Mouse (Mus musculus) hindbrain, embryonic 10.5 days (tissue): Measurements from ENCODE around the gene Gm10964. TPM values are rescaled to one million over a fixed set of nuclear protein-coding genes. Genes with fewer than 3 reads are reported as not detected.

Source experiments
- DNase-seq: peaks from one replicate; pipeline ENCODE4 v3.0.0-alpha.2; 2017; ENCODE audit warnings: low spot score
- H3K27ac ChIP-seq: fragments of 300-500 bp; sonication (generic); 2 replicates; pipeline ENCODE4 v1.5.1; 2016; ENCODE audit warnings: mild to moderate bottlenecking, moderate library complexity
- H3K27me3 ChIP-seq: fragments of 300-500 bp; sonication (generic); 2 replicates; pipeline ENCODE4 v1.6.1; 2016; ENCODE audit warnings: mild to moderate bottlenecking; ENCODE audit not compliant: poor library complexity, insufficient read depth, severe bottlenecking
- H3K36me3 ChIP-seq: fragments of 300-500 bp; sonication (generic); 2 replicates; pipeline ENCODE4 v1.6.1; 2016; ENCODE audit warnings: mild to moderate bottlenecking, moderate library complexity
- H3K4me1 ChIP-seq: fragments of 300-500 bp; sonication (generic); replicated peaks from 2 replicates; pipeline ENCODE4 v1.6.1; 2016; ENCODE audit warnings: mild to moderate bottlenecking
- H3K4me3 ChIP-seq: fragments of 300-500 bp; sonication (generic); 2 replicates; pipeline ENCODE4 v1.5.1; 2016; ENCODE audit warnings: mild to moderate bottlenecking, moderate library complexity
- H3K9me3 ChIP-seq: fragments of 300-500 bp; sonication (generic); 2 replicates; pipeline ENCODE4 v1.6.1; 2016; ENCODE audit warnings: mild to moderate bottlenecking, moderate library complexity
- WGBS: fragments of 180-500 bp; shearing (Covaris S2); methylation state at CpG from one replicate; pipeline ENCODE4 v1.1.7; 2016; 5-methylcytosine and 5-hydroxymethylcytosine counted together
- polyA plus RNA-seq: library from polyadenylated mRNA; unstranded; fragments of >200 nt; fragmentation: Nextera tagmentation; extraction: Ambion mirVana; gene quantifications from 2 replicates; pipeline ENCODE4 v1.2.1, GENCODE M21; 2016

Gm10964 gene
- polyA plus RNA-seq, 1 experiment from 2014 or later = not detected

GRCm38 (mm10) chr3:103771531-103772130 lies 32.5 kb downstream of the Gm10964 start:
- no peak for DNase-seq
- H3K27ac ChIP-seq = no peak overlapping the region
- H3K36me3 ChIP-seq = peaks cover 50% of the 10 kb centered on the region
- H3K4me3 ChIP-seq = no peak overlapping the region
- no peaks in the 10 kb centered on the region for H3K27me3 ChIP-seq
- no peaks in the 10 kb centered on the region for H3K9me3 ChIP-seq
- no peaks in the 10 kb centered on the region for H3K4me1 ChIP-seq
- 91% methylated on average over 9 of the region's 9 CpGs for WGBS

DNA sequence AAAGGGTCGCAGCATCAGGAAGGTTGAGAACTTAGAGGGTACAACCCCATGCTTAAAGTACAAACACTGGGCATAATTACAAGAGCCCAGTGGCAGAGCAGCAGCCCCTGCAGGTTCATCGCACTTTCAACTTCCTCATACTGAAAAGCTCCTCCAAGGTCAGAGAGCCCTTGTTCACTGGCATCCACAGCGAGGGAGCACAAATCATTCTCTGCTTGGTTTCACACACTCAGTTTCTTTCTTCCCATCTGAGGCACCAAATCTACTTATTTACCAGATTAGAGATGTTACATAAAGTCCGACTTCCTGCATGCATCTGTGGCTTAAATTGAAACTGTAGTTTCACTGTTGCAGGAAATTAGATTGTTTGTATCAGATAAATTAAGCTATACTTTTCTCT lies 33.7 kb downstream of the Gm10964 start:
- peaks cover 62% of the 10 kb centered on the region for H3K36me3 ChIP-seq
- H3K9me3 ChIP-seq = no peaks in the 10 kb centered on the region
- H3K4me1 ChIP-seq = no peaks in the 10 kb centered on the region
- H3K27ac ChIP-seq = no peak overlapping the region
- H3K27me3 ChIP-seq = no peaks in the 10 kb centered on the region
- DNase-seq = no peak
- WGBS = 93% methylated on average over 4 of the region's 4 CpGs
- no peak overlapping the region for H3K4me3 ChIP-seq

DNA sequence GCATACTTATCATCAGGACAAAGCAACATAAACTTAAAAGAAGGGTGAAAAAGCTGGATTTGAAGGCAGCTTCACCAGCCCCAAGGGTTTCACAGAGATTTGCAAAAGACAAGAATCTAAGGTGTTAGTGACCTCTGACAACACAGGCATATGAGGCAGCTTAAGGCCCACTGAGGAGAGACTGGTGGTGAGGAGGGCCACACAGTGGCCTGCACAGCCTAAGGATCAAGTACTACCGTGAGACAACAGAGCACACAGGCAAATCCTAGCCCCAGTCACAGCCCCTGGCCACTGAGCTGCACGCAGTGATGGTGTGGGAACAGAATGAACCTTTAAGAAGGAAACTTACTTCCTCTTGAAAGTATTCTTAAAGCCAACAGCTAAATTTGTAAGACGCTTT lies 34.3 kb downstream of the Gm10964 start:
- Histone ChIP-seq H3K27ac (no peak overlapping the region), H3K4me1 (no peaks in the 10 kb centered on the region), H3K4me3 (no peak overlapping the region), H3K9me3 (no peaks in the 10 kb centered on the region), H3K27me3 (no peaks in the 10 kb centered on the region), H3K36me3 (peaks cover 62% of the 10 kb centered on the region)
- DNase-seq = no peak
- 89% methylated on average over 3 of the region's 3 CpGs for WGBS

GRCm38 (mm10) chr3:103774009-103774408 lies 34.8 kb downstream of the Gm10964 start:
- no peaks in the 10 kb centered on the region for H3K4me1 ChIP-seq
- no peak overlapping the region for H3K4me3 ChIP-seq
- no peaks in the 10 kb centered on the region for H3K27me3 ChIP-seq
- peaks cover 57% of the 10 kb centered on the region for H3K36me3 ChIP-seq
- no peak overlapping the region for H3K27ac ChIP-seq
- no peaks in the 10 kb centered on the region for H3K9me3 ChIP-seq
- WGBS = 93% methylated on average over 15 of the region's 15 CpGs
- DNase-seq = no peak

DNA sequence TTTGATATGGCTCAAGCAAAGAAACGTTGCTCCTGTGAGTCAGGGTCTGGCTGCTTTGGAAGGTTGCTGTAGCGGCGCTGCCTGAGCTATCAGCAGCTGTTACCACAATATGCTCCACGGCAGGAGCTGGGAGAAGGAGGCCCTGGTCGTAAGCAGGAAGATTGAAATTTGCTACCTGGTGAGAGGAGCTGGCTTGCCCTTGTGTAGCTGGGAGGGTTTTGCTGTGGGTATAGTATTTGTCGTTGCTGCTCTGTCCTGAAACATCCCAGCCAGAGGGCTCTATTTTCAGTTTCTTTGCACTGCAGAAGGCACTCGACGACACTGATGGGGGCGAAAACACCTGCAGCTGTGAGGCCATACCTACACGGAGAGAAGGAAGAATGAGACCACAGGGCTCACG lies 38.8 kb downstream of the Gm10964 start:
- no peak overlapping the region for H3K27ac ChIP-seq
- H3K36me3 ChIP-seq = peaks cover 37% of the 10 kb centered on the region
- DNase-seq = no peak
- WGBS = 93% methylated on average over 11 of the region's 11 CpGs
- H3K9me3 ChIP-seq = no peaks in the 10 kb centered on the region
- no peak overlapping the region for H3K4me3 ChIP-seq
- no peaks in the 10 kb centered on the region for H3K27me3 ChIP-seq
- H3K4me1 ChIP-seq = no peaks in the 10 kb centered on the region

- Histone ChIP-seq H3K27me3 (no peaks in the 10 kb centered on the region), H3K4me3 (no peak overlapping the region), H3K36me3 (peaks cover 31% of the 10 kb centered on the region), H3K9me3 (no peaks in the 10 kb centered on the region), H3K4me1 (no peaks in the 10 kb centered on the region), H3K27ac (no peak overlapping the region)
- WGBS = 92% methylated on average over 6 of the region's 6 CpGs
- DNase-seq = no peak
These were observed 39.5 kb downstream of the Gm10964 start for GRCm38 (mm10) chr3:103778660-103779059.

GRCm38 (mm10) chr3:103779183-103779582 lies 40.0 kb downstream of the Gm10964 start:
- Histone ChIP-seq H3K27me3 (no peaks in the 10 kb centered on the region), H3K4me3 (no peak overlapping the region), H3K27ac (no peak overlapping the region), H3K36me3 (peaks cover 26% of the 10 kb centered on the region), H3K4me1 (no peaks in the 10 kb centered on the region), H3K9me3 (no peaks in the 10 kb centered on the region)
- 90% methylated on average over 7 of the region's 7 CpGs for WGBS
- no peak for DNase-seq

- 88% methylated on average over 3 of the region's 3 CpGs for WGBS
- no peak overlapping the region for H3K4me3 ChIP-seq
- peaks cover 24% of the 10 kb centered on the region for H3K36me3 ChIP-seq
- DNase-seq = no peak
- no peaks in the 10 kb centered on the region for H3K4me1 ChIP-seq
- H3K27ac ChIP-seq = no peak overlapping the region
- H3K27me3 ChIP-seq = no peaks in the 10 kb centered on the region
- no peaks in the 10 kb centered on the region for H3K9me3 ChIP-seq
These were observed 41.1 kb downstream of the Gm10964 start for GRCm38 (mm10) chr3:103780271-103780670.

GRCm38 (mm10) chr3:103780777-103781176 lies 41.6 kb downstream of the Gm10964 start:
- Histone ChIP-seq H3K27ac (no peak overlapping the region), H3K9me3 (no peaks in the 10 kb centered on the region), H3K36me3 (peaks cover 19% of the 10 kb centered on the region), H3K27me3 (no peaks in the 10 kb centered on the region), H3K4me1 (no peaks in the 10 kb centered on the region), H3K4me3 (no peak overlapping the region)
- no peak for DNase-seq
- WGBS = 85% methylated on average over 5 of the region's 5 CpGs

GRCm38 (mm10) chr3:103782844-103783609 lies 43.9 kb downstream of the Gm10964 start:
- WGBS = 87% methylated on average over 4 of the region's 4 CpGs
- peaks cover 3% of the 10 kb centered on the region for H3K36me3 ChIP-seq
- no peaks in the 10 kb centered on the region for H3K27me3 ChIP-seq
- H3K4me1 ChIP-seq = no peaks in the 10 kb centered on the region
- DNase-seq = no peak
- no peak overlapping the region for H3K27ac ChIP-seq
- no peaks in the 10 kb centered on the region for H3K9me3 ChIP-seq
- H3K4me3 ChIP-seq = no peak overlapping the region

GRCm38 (mm10) chr3:103787225-103787624 lies 48.1 kb downstream of the Gm10964 start:
- H3K4me3 ChIP-seq = no peak overlapping the region
- DNase-seq = no peak
- WGBS = 67% methylated on average over 7 of the region's 7 CpGs
- no peaks in the 10 kb centered on the region for H3K27me3 ChIP-seq
- peaks cover 23% of the 10 kb centered on the region for H3K4me1 ChIP-seq
- H3K9me3 ChIP-seq = no peaks in the 10 kb centered on the region
- H3K36me3 ChIP-seq = no peaks in the 10 kb centered on the region
- no peak overlapping the region for H3K27ac ChIP-seq

DNA sequence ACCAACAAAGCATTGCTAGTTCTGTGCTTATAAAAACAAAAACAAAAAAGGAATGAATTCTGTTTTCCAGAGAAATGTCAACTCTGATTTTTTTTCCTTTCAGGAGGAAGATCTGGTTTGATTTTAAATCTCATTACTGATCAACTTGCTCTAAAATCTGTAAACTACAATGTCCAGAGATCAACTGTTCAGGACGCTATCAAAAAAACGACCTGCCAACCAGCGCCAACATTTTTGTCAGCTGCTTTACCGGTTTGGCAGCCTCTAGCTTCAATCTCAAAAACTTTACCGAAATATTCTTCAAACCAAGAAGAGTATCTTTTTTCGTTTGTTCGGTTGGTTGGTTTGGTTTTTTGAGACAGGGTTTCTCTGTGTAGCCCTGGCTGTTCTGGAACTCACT lies 49.9 kb downstream of the Gm10964 start:
- peaks cover 23% of the 10 kb centered on the region for H3K4me1 ChIP-seq
- peak overlapping the region; percentile 94; the same call in 1 of the 2 replicates for H3K4me3 ChIP-seq
- H3K36me3 ChIP-seq = no peaks in the 10 kb centered on the region
- no peak for DNase-seq
- no peak overlapping the region for H3K27ac ChIP-seq
- H3K9me3 ChIP-seq = no peaks in the 10 kb centered on the region
- no peaks in the 10 kb centered on the region for H3K27me3 ChIP-seq
- 87% methylated on average over 7 of the region's 7 CpGs for WGBS

GRCm38 (mm10) chr3:103789891-103790345 lies 50.8 kb downstream of the Gm10964 start:
- H3K36me3 ChIP-seq = no peaks in the 10 kb centered on the region
- WGBS = 3% methylated on average over 14 of the region's 14 CpGs
- H3K4me3 ChIP-seq = peak overlapping the region; percentile 94
- H3K4me1 ChIP-seq = peaks cover 23% of the 10 kb centered on the region
- H3K27ac ChIP-seq = peak overlapping the region; percentile 98
- H3K9me3 ChIP-seq = no peaks in the 10 kb centered on the region
- no peaks in the 10 kb centered on the region for H3K27me3 ChIP-seq
- peak; percentile 43 for DNase-seq
